Mouse (Mus musculus): ENCODE measurements around the gene Iqsec1. TPM values are rescaled to one million over a fixed set of nuclear protein-coding genes. Genes with fewer than 3 reads are reported as not detected.

The Iqsec1 gene
- polyA plus RNA-seq (2014; fragmentation: Nextera tagmentation; extraction: Ambion mirVana), result 29.5 and 35.7 TPM in 2 replicates

DNA sequence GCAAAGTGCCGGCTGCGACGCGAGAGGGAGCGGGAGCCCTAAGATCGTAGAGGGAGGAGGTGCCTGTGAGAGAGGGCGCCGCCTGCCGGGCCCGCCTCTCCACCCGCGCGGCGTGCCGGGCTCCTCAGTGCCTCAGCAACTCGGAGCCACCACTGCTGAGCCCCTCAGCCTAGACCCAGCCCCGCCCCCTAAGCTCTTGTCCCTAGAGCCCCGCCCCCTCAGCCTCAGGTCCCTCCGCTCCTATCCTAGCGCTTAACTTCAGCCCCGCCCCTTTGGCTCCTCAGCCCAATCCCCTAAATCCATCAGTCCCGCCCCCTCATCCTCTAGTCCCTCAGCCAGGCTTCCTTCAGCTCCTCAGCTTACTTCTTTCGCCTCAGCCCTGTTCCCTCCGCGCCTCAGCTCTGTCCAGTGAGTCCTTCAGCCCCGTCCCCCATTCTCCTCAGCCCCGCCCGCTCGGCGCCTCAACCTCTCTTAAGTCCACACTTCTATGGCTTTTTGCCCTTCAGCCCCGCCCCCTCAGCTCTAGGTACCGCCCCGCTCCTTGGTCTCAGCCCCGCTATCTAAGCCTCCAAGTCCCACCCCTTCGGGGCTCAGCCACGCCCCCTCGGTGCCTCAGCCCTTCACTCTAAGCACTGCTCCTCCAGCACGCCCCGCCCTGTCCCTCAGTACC is at the start of gene Iqsec1:
Gene Iqsec1, minus strand, starts transcription at position 38 of the 670 bp plus-strand sequence.
- H3K36me3 ChIP-seq (ENCODE audit: control insufficient read depth, insufficient read depth, low read length), result no peaks in the 10 kb centered on the region

DNA sequence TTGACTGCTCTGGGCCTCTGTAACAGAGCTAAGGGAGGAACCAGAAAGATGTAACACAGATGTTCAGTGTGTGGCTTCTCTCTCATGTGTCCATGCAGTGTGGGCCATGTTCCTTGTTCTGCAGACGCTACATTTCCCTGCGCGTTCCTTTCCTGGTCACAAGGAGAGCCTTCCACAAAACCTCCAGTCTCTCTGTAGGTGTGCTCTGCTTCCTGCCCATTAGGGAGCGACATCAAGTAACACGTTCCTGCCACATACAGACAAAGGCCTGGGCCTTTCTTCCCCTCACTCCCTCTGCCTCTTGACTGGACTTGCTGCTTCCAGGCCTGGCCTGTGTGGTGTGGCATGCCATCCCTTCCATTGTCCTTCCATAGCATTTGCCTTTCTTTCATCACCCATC is 39.8 kb upstream of the Iqsec1 start:
- H3K27me3 ChIP-seq (ENCODE audit: control insufficient read depth, insufficient read depth, low read length), result no peaks in the 10 kb centered on the region
- H3K36me3 ChIP-seq (ENCODE audit: control insufficient read depth, insufficient read depth, low read length), result peaks cover 43% of the 10 kb centered on the region
- H3K9me3 ChIP-seq (ENCODE audit: control insufficient read depth, low read length), result no peaks in the 10 kb centered on the region
- H3K27ac ChIP-seq (replicated peaks; ENCODE audit: low read depth, low read length), result no peak overlapping the region
- H3K4me2 ChIP-seq (ENCODE audit: low read length), result no peak overlapping the region
- H3K4me3 ChIP-seq (replicated peaks; ENCODE audit: low read depth, low read length), result no peak overlapping the region
- no peak for ATAC-seq (ENCODE audit: low FRiP score, low TSS enrichment)
- H3K4me1 ChIP-seq (ENCODE audit: control insufficient read depth, insufficient read depth, low read length), result no peaks in the 10 kb centered on the region
- DNase-seq, result no peak
- H3K9ac ChIP-seq (replicated peaks; ENCODE audit: low read length), result no peak overlapping the region
- 90% methylated on average over 5 of the region's 5 CpGs for WGBS

More for the DNA sequence above, at the start of gene Iqsec1:
- Histone ChIP-seq H3K4me2 (ENCODE audit: low read length) (peak within 1 kb of the TSS; percentile 99), H3K4me3 (replicated peaks; ENCODE audit: low read depth, low read length) (peak within 1 kb of the TSS; percentile 68), H3K27me3 (ENCODE audit: control insufficient read depth, insufficient read depth, low read length) (peaks cover 11% of the 10 kb centered on the region), H3K4me1 (ENCODE audit: control insufficient read depth, insufficient read depth, low read length) (peaks cover 9% of the 10 kb centered on the region), H3K27ac (replicated peaks; ENCODE audit: low read depth, low read length) (0 out of 2 replicates have a peak within 1 kb of the TSS, but pooled peaks have one; percentile 5), H3K9me3 (ENCODE audit: control insufficient read depth, low read length) (peaks cover 7% of the 10 kb centered on the region; the same call in 1 of the 2 replicates), H3K9ac (replicated peaks; ENCODE audit: low read length) (peak within 1 kb of the TSS; percentile 64)
- under 1% methylated on average over 34 of the region's 39 CpGs for whole genome bisulfite sequencing
- peak; percentile 93 for ATAC-seq (ENCODE audit: low FRiP score, low TSS enrichment)
- peak; percentile 95 for DNase-seq

DNA sequence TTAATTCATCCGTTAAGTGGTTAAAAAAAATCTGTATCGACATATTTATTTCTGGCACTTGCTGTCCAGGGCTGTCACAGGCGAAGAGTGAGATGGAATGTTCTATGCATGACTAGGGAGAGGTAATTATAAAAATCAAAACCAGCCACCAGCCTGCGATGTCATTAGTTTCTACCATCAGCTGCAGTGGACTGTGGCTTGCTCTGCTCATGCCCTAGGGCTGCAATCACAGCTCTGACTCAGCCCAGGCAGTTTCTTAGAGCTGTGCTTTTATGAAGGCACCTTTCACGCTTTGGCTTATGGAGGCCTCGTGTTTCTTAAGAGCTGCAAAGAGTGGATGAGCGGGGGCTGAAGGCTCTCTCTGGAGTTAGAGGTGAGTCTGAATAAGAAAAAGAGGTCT is 32.3 kb upstream of the Iqsec1 start:
- Histone ChIP-seq H3K9me3 (ENCODE audit: control insufficient read depth, low read length) (no peaks in the 10 kb centered on the region), H3K4me3 (replicated peaks; ENCODE audit: low read depth, low read length) (no peak overlapping the region), H3K36me3 (ENCODE audit: control insufficient read depth, insufficient read depth, low read length) (peaks cover 25% of the 10 kb centered on the region), H3K4me1 (ENCODE audit: control insufficient read depth, insufficient read depth, low read length) (no peaks in the 10 kb centered on the region), H3K9ac (replicated peaks; ENCODE audit: low read length) (no peak overlapping the region), H3K27me3 (ENCODE audit: control insufficient read depth, insufficient read depth, low read length) (no peaks in the 10 kb centered on the region), H3K4me2 (ENCODE audit: low read length) (no peak overlapping the region), H3K27ac (replicated peaks; ENCODE audit: low read depth, low read length) (peak overlapping the region; percentile 45; the same call in 1 of the 2 replicates)
- 77% methylated on average over 7 of the region's 7 CpGs for WGBS
- ATAC-seq (ENCODE audit: low FRiP score, low TSS enrichment), result no peak
- DNase-seq, result peak; percentile 20

DNA sequence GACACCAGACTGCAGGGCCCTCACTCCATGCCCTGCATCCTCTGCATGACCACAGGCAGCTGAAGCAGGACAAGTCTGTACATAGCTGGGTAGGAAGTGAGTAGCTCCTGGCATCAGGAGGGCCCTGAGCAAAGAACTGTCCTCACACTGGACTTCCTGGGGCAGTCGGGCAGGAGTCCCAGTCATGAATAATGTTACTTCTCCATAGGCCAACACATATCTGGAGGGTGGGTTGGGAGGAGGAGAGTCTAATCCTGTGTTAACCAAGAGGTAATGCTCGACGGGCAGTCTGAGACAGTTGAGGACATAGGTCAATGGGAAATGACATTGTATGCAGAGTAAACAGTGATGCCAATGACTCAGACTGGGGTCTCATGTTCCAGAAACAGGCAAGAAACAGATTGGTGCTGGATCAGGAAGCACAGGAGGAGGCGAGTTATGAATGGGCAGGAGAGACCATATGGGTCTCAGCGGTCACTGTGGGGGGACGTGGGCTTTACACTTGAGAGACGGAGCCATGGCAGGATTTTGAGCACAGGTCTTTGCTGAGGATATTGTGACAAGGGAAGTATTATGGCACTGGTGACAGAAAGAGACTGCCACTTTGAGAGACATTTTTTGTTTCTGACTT is 28.2 kb upstream of the Iqsec1 start:
- H3K4me3 ChIP-seq (replicated peaks; ENCODE audit: low read depth, low read length), result no peak overlapping the region
- no peak overlapping the region for H3K27ac ChIP-seq (replicated peaks; ENCODE audit: low read depth, low read length)
- ATAC-seq (ENCODE audit: low FRiP score, low TSS enrichment) (no peak), DNase-seq (no peak)
- no peaks in the 10 kb centered on the region for H3K4me1 ChIP-seq (ENCODE audit: control insufficient read depth, insufficient read depth, low read length)
- H3K4me2 ChIP-seq (ENCODE audit: low read length), result no peak overlapping the region
- 89% methylated on average over 7 of the region's 7 CpGs for WGBS
- H3K9me3 ChIP-seq (ENCODE audit: control insufficient read depth, low read length), result no peaks in the 10 kb centered on the region
- H3K36me3 ChIP-seq (ENCODE audit: control insufficient read depth, insufficient read depth, low read length), result peaks cover 29% of the 10 kb centered on the region
- H3K9ac ChIP-seq (replicated peaks; ENCODE audit: low read length), result no peak overlapping the region
- H3K27me3 ChIP-seq (ENCODE audit: control insufficient read depth, insufficient read depth, low read length), result no peaks in the 10 kb centered on the region

DNA sequence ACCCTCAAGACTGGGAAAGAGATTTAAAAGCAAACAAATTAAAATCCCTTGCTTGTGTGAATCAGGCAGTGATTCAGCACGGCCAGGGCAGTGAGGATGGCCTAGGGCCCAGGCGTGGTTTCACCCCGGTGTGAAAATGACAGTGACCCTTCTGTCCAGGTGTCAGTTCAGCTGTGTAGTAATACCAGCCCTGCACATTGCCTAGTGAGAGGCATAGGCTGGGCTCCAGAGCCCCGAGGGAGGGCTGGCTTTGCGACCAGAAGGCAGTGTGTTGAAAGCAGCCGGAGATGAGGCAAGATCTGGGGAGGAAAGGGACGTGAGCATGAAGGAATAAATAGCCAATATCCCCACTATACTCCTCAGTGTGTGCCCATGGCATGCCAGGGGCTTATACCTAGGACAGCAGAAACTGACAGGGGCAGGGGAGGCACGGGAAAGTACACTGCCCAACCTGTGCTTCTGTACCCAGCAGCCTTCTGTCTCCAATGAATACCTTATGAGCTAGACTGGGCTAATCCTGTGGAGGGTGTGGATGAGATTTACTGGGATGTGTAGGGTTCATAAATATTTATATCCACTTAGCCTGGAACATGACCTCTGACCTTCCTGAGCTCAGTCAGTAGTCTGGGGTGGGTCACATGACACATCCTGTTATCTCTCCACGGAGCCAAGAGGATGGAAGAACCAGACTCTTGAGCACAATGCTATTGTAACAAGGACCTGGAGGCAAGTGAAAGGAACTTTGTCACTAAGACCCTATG is 25.9 kb upstream of the Iqsec1 start:
- no peak overlapping the region for H3K27ac ChIP-seq (replicated peaks; ENCODE audit: low read depth, low read length)
- no peaks in the 10 kb centered on the region for H3K27me3 ChIP-seq (ENCODE audit: control insufficient read depth, insufficient read depth, low read length)
- peaks cover 29% of the 10 kb centered on the region for H3K36me3 ChIP-seq (ENCODE audit: control insufficient read depth, insufficient read depth, low read length)
- WGBS, result 45% methylated on average over 9 of the region's 9 CpGs
- peak; percentile 26 for DNase-seq
- H3K9ac ChIP-seq (replicated peaks; ENCODE audit: low read length), result no peak overlapping the region
- no peak overlapping the region for H3K4me2 ChIP-seq (ENCODE audit: low read length)
- H3K9me3 ChIP-seq (ENCODE audit: control insufficient read depth, low read length), result no peaks in the 10 kb centered on the region
- no peak overlapping the region for H3K4me3 ChIP-seq (replicated peaks; ENCODE audit: low read depth, low read length)
- H3K4me1 ChIP-seq (ENCODE audit: control insufficient read depth, insufficient read depth, low read length), result no peaks in the 10 kb centered on the region
- ATAC-seq (ENCODE audit: low FRiP score, low TSS enrichment), result no peak

DNA sequence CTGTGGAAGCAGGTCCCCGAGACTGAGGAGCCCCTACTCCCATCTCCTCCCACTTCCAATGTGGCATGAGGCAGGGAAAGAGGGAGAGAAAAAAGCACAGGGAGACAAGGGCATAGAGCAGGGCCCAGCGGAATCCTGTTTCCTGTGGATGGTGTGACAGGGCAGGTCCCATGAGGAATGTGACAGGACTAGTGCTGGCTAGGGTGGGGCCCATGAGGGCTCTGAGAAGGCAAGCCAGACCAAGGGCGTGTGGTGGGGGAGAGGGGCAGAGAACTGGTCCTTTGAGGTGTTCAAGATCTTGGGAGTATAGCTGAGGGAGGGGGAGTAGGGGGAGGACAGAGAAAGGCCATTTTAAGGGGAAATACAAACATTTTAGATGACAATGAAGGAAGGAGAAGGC is 24.0 kb upstream of the Iqsec1 start:
- Histone ChIP-seq H3K4me1 (ENCODE audit: control insufficient read depth, insufficient read depth, low read length) (no peaks in the 10 kb centered on the region), H3K4me3 (replicated peaks; ENCODE audit: low read depth, low read length) (no peak overlapping the region), H3K27ac (replicated peaks; ENCODE audit: low read depth, low read length) (no peak overlapping the region), H3K4me2 (ENCODE audit: low read length) (no peak overlapping the region), H3K27me3 (ENCODE audit: control insufficient read depth, insufficient read depth, low read length) (no peaks in the 10 kb centered on the region), H3K9ac (replicated peaks; ENCODE audit: low read length) (no peak overlapping the region), H3K36me3 (ENCODE audit: control insufficient read depth, insufficient read depth, low read length) (peaks cover 22% of the 10 kb centered on the region; the same call in 1 of the 2 replicates), H3K9me3 (ENCODE audit: control insufficient read depth, low read length) (no peaks in the 10 kb centered on the region)
- whole genome bisulfite sequencing, result 85% methylated on average over 3 of the region's 3 CpGs
- DNase-seq (no peak), ATAC-seq (ENCODE audit: low FRiP score, low TSS enrichment) (no peak)

DNA sequence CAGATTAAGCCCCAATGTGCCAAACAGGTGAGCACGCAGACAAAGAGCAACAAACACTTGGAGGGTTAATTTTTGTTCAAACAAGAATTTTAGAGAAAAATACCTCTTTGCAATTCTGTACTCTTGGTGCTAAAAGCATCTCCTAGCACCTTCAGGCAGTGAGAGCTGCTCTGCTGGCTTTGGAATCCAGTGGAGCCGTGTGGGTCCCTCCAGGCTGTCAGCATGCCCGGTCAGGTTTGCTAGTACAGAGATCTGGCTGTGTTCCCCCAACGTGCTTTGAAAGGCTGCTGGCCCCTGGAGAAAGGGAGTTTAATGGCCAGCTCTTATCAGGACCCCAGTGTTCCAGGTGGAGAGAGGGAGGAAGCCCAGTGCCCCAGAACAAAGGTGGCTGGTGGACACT is 23.1 kb upstream of the Iqsec1 start:
- WGBS, result 76% methylated on average over 4 of the region's 4 CpGs
- no peak for DNase-seq
- no peaks in the 10 kb centered on the region for H3K4me1 ChIP-seq (ENCODE audit: control insufficient read depth, insufficient read depth, low read length)
- no peak overlapping the region for H3K4me2 ChIP-seq (ENCODE audit: low read length)
- H3K9ac ChIP-seq (replicated peaks; ENCODE audit: low read length), result no peak overlapping the region
- no peaks in the 10 kb centered on the region for H3K9me3 ChIP-seq (ENCODE audit: control insufficient read depth, low read length)
- H3K27me3 ChIP-seq (ENCODE audit: control insufficient read depth, insufficient read depth, low read length), result no peaks in the 10 kb centered on the region
- no peak overlapping the region for H3K4me3 ChIP-seq (replicated peaks; ENCODE audit: low read depth, low read length)
- peaks cover 16% of the 10 kb centered on the region; the same call in 1 of the 2 replicates for H3K36me3 ChIP-seq (ENCODE audit: control insufficient read depth, insufficient read depth, low read length)
- ATAC-seq (ENCODE audit: low FRiP score, low TSS enrichment), result no peak
- no peak overlapping the region for H3K27ac ChIP-seq (replicated peaks; ENCODE audit: low read depth, low read length)

DNA sequence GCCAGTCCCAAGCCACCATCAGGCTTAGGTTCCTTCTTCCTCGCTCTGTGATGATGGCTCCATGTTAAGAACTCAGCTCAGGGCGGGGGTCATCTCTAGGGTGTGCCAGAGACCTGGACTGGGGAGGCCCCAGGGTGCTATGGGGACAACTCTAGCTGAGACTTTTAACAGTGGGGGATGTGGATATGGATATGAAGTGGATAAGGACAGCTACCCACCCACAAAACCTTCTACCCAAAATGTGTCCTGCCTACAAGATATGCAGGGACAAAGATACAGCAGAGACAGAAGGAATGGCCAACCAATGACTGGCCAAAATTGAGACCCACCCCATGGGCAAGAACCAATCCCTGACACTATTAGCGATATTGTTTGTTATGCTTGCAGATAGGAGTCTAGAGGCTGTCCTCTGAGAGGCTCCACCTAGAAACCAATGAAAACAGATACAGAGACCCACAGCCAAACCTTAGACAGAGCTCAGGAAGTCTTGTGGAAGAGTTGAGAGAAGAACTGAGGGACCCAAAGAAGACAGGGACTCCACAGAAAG is 19.9 kb upstream of the Iqsec1 start:
- Histone ChIP-seq H3K9me3 (ENCODE audit: control insufficient read depth, low read length) (no peaks in the 10 kb centered on the region), H3K27me3 (ENCODE audit: control insufficient read depth, insufficient read depth, low read length) (no peaks in the 10 kb centered on the region), H3K9ac (replicated peaks; ENCODE audit: low read length) (no peak overlapping the region), H3K4me3 (replicated peaks; ENCODE audit: low read depth, low read length) (no peak overlapping the region), H3K4me1 (ENCODE audit: control insufficient read depth, insufficient read depth, low read length) (no peaks in the 10 kb centered on the region), H3K36me3 (ENCODE audit: control insufficient read depth, insufficient read depth, low read length) (0 out of 2 replicates have a peak, but pooled peaks cover 5% of the 10 kb centered on the region), H3K4me2 (ENCODE audit: low read length) (no peak overlapping the region), H3K27ac (replicated peaks; ENCODE audit: low read depth, low read length) (no peak overlapping the region)
- DNase-seq, result no peak
- ATAC-seq (ENCODE audit: low FRiP score, low TSS enrichment), result no peak
- WGBS, result 86% methylated on average over 3 of the region's 3 CpGs

Data from midbrain, embryonic 14.5 days (tissue).